Mouse (Mus musculus): Measurements from ENCODE around the gene Cdh11. TPM values are rescaled to one million over a fixed set of nuclear protein-coding genes. Genes with fewer than 3 reads are reported as not detected.

Cdh11 gene
- polyA plus RNA-seq (2012; rRNA removed): 178 and 213 TPM in 2 replicates
- 245 and 282 TPM in 2 replicates for polyA plus RNA-seq (2014; fragmentation: Nextera tagmentation; extraction: Ambion mirVana)

DNA sequence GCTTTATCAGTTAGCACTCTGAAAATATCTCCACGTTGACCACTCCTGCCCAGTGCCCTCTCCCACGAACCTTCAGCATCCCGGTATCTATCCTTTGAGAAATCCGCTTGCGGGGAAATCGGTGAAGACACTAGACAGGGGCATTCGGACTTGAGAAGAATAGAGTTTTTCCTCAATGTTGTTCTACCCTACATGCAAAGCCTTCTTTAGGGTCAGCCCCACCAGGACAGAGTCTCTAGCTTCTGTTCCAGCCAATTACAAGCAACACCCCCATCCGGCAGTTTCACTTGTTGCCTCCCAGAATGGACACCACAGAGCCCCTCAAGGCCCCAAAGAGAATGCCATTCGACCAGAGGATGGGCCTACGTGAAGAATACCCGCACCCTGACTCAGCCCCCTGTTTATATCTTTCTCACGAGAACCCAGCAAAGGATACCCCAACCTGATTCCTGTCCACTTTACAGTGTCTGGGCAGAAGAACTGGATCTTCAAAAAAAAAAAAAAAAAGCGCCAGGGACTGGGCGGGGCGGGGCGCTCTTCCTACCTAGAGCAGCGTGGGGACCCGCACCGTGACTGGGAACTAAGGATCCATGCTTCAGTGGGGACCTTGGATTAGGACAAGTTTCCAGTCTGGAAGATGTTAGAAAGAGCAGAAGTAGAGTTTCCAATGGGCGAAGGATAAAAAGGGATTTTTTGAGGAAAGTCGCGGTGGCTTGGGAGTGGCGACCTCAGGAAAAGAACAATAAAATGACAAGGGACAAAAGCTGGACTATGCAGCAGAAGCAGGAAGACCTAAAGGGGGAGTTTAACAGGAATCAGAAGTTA lies at the start of gene Cdh11:
Gene Cdh11, minus strand, starts transcription at position 51 of the 825 bp plus-strand sequence.
- peak within 1 kb of the TSS; percentile 81 for H3K4me2 ChIP-seq (replicated peaks; ENCODE audit: low read depth, low read length, severe bottlenecking)
- H3K4me1 ChIP-seq (ENCODE audit: control insufficient read depth, insufficient read depth, low read length): 0 out of 2 replicates have a peak, but pooled peaks cover 3% of the 10 kb centered on the region
- DNase-seq (ENCODE audit: low spot score) (peak; percentile 22), ATAC-seq (ENCODE audit: low FRiP score, low read depth) (no peak)
- peak within 1 kb of the TSS; percentile 99 for H3K9ac ChIP-seq (ENCODE audit: low read depth, low read length, severe bottlenecking)
- H3K9me3 ChIP-seq (ENCODE audit: control insufficient read depth, low read length): no peaks in the 10 kb centered on the region
- peak within 1 kb of the TSS; percentile 85 for H3K4me3 ChIP-seq (replicated peaks; ENCODE audit: low read length)
- H3K36me3 ChIP-seq (ENCODE audit: control insufficient read depth, insufficient read depth, low read length): no peaks in the 10 kb centered on the region
- 4% methylated on average over 23 of the region's 23 CpGs for WGBS
- no peak for TF ChIP-seq POLR2A (IDR thresholded peaks at IDR 0.05; ENCODE audit: borderline replicate concordance, extremely low read depth, insufficient read depth, insufficient read length)
- H3K27me3 ChIP-seq (ENCODE audit: control insufficient read depth, insufficient read depth, low read length): no peaks in the 10 kb centered on the region
- peak within 1 kb of the TSS; percentile 99 for H3K27ac ChIP-seq (replicated peaks; ENCODE audit: low read depth, low read length)

DNA sequence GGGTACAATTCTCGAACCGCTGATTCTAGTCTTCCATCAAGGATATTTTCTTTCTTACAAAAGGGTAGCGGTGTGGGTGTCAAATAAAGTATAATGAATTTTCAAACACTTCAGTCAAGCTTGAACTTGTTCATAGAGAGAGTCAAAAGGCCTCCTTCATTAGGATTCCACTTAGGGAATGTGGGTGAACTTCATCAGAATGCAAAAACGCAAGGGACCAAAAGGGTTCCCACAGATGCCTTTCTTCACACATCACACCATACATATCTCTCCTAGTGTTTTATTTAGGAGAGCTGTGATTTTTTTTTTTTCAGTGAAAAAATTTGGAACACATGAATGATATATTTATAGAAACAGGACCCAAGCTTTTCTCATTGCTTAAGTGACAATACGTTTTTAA lies 28.5 kb upstream of the Cdh11 start:
- H3K9me3 ChIP-seq (ENCODE audit: control insufficient read depth, low read length): no peaks in the 10 kb centered on the region
- H3K27ac ChIP-seq (replicated peaks; ENCODE audit: low read depth, low read length): no peak overlapping the region
- no peak overlapping the region for H3K4me3 ChIP-seq (replicated peaks; ENCODE audit: low read length)
- H3K4me1 ChIP-seq (ENCODE audit: control insufficient read depth, insufficient read depth, low read length): no peaks in the 10 kb centered on the region
- H3K9ac ChIP-seq (ENCODE audit: low read depth, low read length, severe bottlenecking): no peak overlapping the region
- DNase-seq (ENCODE audit: low spot score): no peak
- 83% methylated on average over 5 of the region's 5 CpGs for WGBS
- ATAC-seq (ENCODE audit: low FRiP score, low read depth): no peak
- no peaks in the 10 kb centered on the region for H3K36me3 ChIP-seq (ENCODE audit: control insufficient read depth, insufficient read depth, low read length)
- TF ChIP-seq POLR2A (IDR thresholded peaks at IDR 0.05; ENCODE audit: borderline replicate concordance, extremely low read depth, insufficient read depth, insufficient read length): no peak
- no peaks in the 10 kb centered on the region for H3K27me3 ChIP-seq (ENCODE audit: control insufficient read depth, insufficient read depth, low read length)
- no peak overlapping the region for H3K4me2 ChIP-seq (replicated peaks; ENCODE audit: low read depth, low read length, severe bottlenecking)

DNA sequence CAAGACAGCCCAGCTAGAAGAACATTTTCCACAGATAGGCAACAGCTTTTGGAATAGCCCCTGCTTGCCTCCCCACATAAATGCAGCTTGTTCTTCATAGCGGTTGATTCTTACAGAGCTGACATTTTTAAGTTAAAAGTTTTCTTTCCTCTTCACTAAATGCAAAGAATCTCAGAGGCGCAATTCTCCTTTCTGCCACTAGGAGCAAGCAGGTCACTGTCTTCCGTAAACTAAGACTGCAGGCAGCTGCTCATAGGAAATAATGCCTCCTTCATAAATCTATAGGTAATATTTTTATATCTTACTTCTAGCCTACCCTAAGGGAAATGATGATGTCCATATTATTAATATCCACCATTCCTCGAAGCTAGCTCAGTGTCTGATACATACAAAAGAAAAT lies 4.9 kb upstream of the Cdh11 start:
- H3K27me3 ChIP-seq (ENCODE audit: control insufficient read depth, insufficient read depth, low read length): no peaks in the 10 kb centered on the region
- WGBS: 31% methylated on average over 4 of the region's 4 CpGs
- H3K4me2 ChIP-seq (replicated peaks; ENCODE audit: low read depth, low read length, severe bottlenecking): no peak overlapping the region
- H3K9ac ChIP-seq (ENCODE audit: low read depth, low read length, severe bottlenecking): no peak overlapping the region
- no peak for ATAC-seq (ENCODE audit: low FRiP score, low read depth)
- TF ChIP-seq POLR2A (IDR thresholded peaks at IDR 0.05; ENCODE audit: borderline replicate concordance, extremely low read depth, insufficient read depth, insufficient read length): no peak
- no peaks in the 10 kb centered on the region for H3K9me3 ChIP-seq (ENCODE audit: control insufficient read depth, low read length)
- H3K36me3 ChIP-seq (ENCODE audit: control insufficient read depth, insufficient read depth, low read length): no peaks in the 10 kb centered on the region
- no peak overlapping the region for H3K27ac ChIP-seq (replicated peaks; ENCODE audit: low read depth, low read length)
- no peak overlapping the region for H3K4me3 ChIP-seq (replicated peaks; ENCODE audit: low read length)
- 0 out of 2 replicates have a peak, but pooled peaks cover 3% of the 10 kb centered on the region for H3K4me1 ChIP-seq (ENCODE audit: control insufficient read depth, insufficient read depth, low read length)
- peak; percentile 48 for DNase-seq (ENCODE audit: low spot score)

DNA sequence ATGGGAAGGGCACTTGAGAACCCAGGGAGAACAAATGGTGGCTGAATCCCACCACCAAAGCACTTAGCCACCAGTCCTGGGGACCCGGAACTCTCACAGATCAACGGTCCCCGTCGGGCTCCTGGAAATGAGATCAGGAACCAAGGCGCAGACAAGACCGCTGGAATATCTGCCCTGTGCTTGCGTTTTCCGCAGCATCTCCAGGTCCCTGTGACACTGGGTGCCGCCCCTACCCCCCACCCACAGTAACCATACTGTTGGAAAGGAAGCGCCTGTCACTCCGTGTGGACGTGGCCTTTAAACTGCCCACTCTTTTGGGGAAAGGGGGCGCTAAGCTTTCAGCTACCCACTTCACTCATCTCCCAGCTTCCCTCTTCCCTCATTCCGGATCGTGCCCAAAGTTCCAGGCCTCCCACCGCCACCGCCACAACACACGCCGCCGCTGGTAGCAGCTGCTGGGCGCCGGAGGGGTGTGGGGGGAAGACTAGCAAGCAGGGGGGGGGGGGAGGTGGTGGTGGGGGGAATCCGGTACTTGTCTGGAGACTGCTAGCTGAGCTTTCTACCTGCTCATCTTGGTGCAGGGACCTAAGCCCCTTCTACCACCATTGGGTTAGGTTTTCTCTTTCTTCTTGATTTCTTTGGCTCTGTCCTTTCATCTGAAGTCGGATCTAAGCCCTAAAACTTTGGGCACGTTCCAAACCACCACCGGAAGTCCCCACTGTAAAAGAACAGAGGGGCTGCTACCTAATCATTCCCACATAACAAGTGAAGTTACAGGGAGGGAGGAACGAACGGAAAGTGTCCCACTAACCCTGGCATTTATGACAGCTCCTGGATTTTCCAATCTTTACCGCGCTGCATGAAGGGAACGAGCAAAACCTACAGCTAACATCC lies 1.3 kb upstream of the Cdh11 start:
- H3K27ac ChIP-seq (replicated peaks; ENCODE audit: low read depth, low read length): peak overlapping the region; percentile 99
- H3K4me1 ChIP-seq (ENCODE audit: control insufficient read depth, insufficient read depth, low read length): 0 out of 2 replicates have a peak, but pooled peaks cover 3% of the 10 kb centered on the region
- peak overlapping the region; percentile 81 for H3K4me2 ChIP-seq (replicated peaks; ENCODE audit: low read depth, low read length, severe bottlenecking)
- no peak for TF ChIP-seq POLR2A (IDR thresholded peaks at IDR 0.05; ENCODE audit: borderline replicate concordance, extremely low read depth, insufficient read depth, insufficient read length)
- H3K27me3 ChIP-seq (ENCODE audit: control insufficient read depth, insufficient read depth, low read length): no peaks in the 10 kb centered on the region
- peak overlapping the region; percentile 85 for H3K4me3 ChIP-seq (replicated peaks; ENCODE audit: low read length)
- no peaks in the 10 kb centered on the region for H3K36me3 ChIP-seq (ENCODE audit: control insufficient read depth, insufficient read depth, low read length)
- ATAC-seq (ENCODE audit: low FRiP score, low read depth) (no peak), DNase-seq (ENCODE audit: low spot score) (peak; percentile 36)
- no peaks in the 10 kb centered on the region for H3K9me3 ChIP-seq (ENCODE audit: control insufficient read depth, low read length)
- under 1% methylated on average over 31 of the region's 31 CpGs for WGBS
- peak overlapping the region; percentile 99 for H3K9ac ChIP-seq (ENCODE audit: low read depth, low read length, severe bottlenecking)

All from limb, embryonic 14.5 days (tissue).